Mouse (Mus musculus) lung, embryonic 16.5 days (tissue): ENCODE data around the gene Sike1. TPM values are rescaled to one million over a fixed set of nuclear protein-coding genes. Genes with fewer than 3 reads are reported as not detected.

Source experiments
- ATAC-seq: fragments of 200-750 bp; cut with Nextera tagmentation; 2 replicates; pipeline ENCODE4 v1.8.0; 2017; ENCODE audit warnings: low read depth, mild to moderate bottlenecking, moderate library complexity
- H3K27ac ChIP-seq: fragments of 300-500 bp; sonication (generic); 2 replicates; pipeline ENCODE4 v1.5.1; 2014; ENCODE audit warnings: mild to moderate bottlenecking, control low read depth, low read length
- H3K27me3 ChIP-seq: fragments of 300-500 bp; sonication (generic); 2 replicates; pipeline ENCODE4 v1.6.1; 2014; ENCODE audit warnings: low read depth, low read length, mixed read lengths; ENCODE audit not compliant: control insufficient read depth, insufficient read depth
- H3K36me3 ChIP-seq: fragments of 300-500 bp; sonication (generic); 2 replicates; pipeline ENCODE4 v1.6.1; 2014; ENCODE audit warnings: low read length; ENCODE audit not compliant: control insufficient read depth, insufficient read depth
- H3K4me1 ChIP-seq: fragments of 300-500 bp; sonication (generic); replicated peaks from 2 replicates; pipeline ENCODE4 v1.6.1; 2014; ENCODE audit warnings: low read length, mixed read lengths; ENCODE audit not compliant: control insufficient read depth, insufficient read depth
- H3K4me2 ChIP-seq: fragments of 300-500 bp; sonication (generic); 2 replicates; pipeline ENCODE4 v1.6.1; 2014; ENCODE audit warnings: low read depth, low read length, control low read depth
- H3K4me3 ChIP-seq: fragments of 300-500 bp; sonication (generic); 2 replicates; pipeline ENCODE4 v1.5.1; 2014; ENCODE audit warnings: mild to moderate bottlenecking, low read length, control low read depth
- H3K9ac ChIP-seq: fragments of 300-500 bp; sonication (generic); 2 replicates; pipeline ENCODE4 v1.6.1; 2014; ENCODE audit warnings: low read length, control low read depth
- H3K9me3 ChIP-seq: fragments of 300-500 bp; sonication (generic); 2 replicates; pipeline ENCODE4 v1.6.1; 2016; ENCODE audit warnings: low read length; ENCODE audit not compliant: control insufficient read depth
- WGBS: fragments of 180-500 bp; shearing (Covaris S2); extraction: QIAGEN DNeasy Blood & Tissue Kit; methylation state at CpG from one replicate; pipeline ENCODE4 v1.1.7; 2014; 5-methylcytosine and 5-hydroxymethylcytosine counted together
- polyA plus RNA-seq: library from polyadenylated mRNA; unstranded; fragments of >200 nt; fragmentation: Nextera tagmentation; extraction: Ambion mirVana; gene quantifications from 2 replicates; pipeline ENCODE4 v1.2.1, GENCODE M21; 2015

Sike1 gene
- polyA plus RNA-seq, 1 experiment from 2014 or later, result 60.9 TPM

DNA sequence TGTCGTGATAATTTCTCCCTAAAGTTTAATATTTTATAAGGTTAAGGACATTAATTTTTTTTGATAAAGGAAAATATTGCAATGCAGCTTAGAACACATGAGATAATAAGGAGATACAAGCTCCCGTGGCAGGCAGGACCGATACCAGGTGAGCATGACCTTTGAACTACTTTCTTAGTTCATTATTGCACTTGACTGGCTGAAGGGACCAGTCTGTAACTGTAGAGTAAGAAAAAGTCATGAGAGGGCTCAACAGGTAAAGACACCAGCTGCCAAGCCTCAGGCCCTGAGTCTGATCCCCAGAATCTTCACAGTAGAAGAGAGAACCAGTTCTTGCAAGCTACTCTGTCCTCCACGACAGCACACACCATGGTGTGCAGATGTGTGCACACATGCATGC lies 18.6 kb upstream of the Sike1 start:
- Histone ChIP-seq H3K27me3 (no peaks in the 10 kb centered on the region), H3K4me2 (no peak overlapping the region), H3K4me1 (no peaks in the 10 kb centered on the region), H3K36me3 (no peaks in the 10 kb centered on the region), H3K27ac (no peak overlapping the region), H3K9me3 (no peaks in the 10 kb centered on the region), H3K4me3 (no peak overlapping the region), H3K9ac (no peak overlapping the region)
- ATAC-seq, result no peak
- WGBS, result 78% methylated on average over 4 of the region's 4 CpGs

DNA sequence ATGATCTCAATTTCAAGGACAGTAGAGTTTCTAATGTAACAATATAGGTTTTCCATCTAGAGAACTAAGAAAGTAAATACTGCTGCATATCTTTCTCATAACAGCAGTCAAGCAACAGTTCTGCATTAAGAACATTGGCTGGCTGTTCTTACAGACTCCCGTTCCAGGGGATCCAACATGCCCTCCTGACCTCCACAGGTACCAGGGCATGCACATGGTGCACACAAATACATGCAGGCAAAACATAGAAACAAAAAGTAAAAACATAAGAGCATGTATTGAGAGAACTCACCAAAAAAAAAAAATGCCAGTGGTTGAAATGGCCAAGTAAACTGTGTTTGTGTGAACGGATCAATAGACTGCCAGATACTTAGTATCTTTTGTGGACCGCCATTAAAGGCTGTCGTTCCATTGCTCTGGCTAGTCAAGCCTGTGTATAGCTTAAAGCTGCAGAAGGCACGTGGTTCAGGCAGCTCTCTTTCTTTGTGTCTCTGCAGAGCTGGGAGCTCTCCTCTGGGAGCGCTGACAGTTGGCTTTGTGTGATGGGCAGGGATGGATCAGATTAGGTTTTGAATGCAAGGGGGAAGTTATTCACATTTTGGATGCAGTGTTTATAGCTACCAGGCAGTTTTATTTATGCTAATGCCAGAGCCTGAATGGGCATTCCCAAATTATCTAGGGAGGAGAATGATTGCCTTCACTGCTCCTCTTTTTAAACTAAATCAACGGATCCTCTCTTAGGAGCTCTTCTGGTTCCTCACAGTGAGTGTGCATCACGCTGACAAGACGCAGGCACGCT lies 15.8 kb upstream of the Sike1 start:
- ATAC-seq, result no peak
- H3K4me2 ChIP-seq, result no peak overlapping the region

GRCm38 (mm10) chr3:102980349-102980736 lies 15.2 kb upstream of the Sike1 start:
- Histone ChIP-seq H3K9ac (no peak overlapping the region), H3K27me3 (no peaks in the 10 kb centered on the region), H3K4me2 (no peak overlapping the region), H3K36me3 (no peaks in the 10 kb centered on the region), H3K4me3 (no peak overlapping the region), H3K27ac (no peak overlapping the region), H3K4me1 (no peaks in the 10 kb centered on the region), H3K9me3 (no peaks in the 10 kb centered on the region)
- ATAC-seq, result no peak
- 49% methylated on average over 3 of the region's 3 CpGs for WGBS

More for the DNA sequence above, 15.8 kb upstream of the Sike1 start:
- H3K4me1 ChIP-seq, result no peaks in the 10 kb centered on the region
- 37% methylated on average over 10 of the region's 10 CpGs for WGBS
- no peaks in the 10 kb centered on the region for H3K36me3 ChIP-seq
- H3K27me3 ChIP-seq, result no peaks in the 10 kb centered on the region
- H3K4me3 ChIP-seq, result no peak overlapping the region
- H3K9ac ChIP-seq, result no peak overlapping the region
- no peak overlapping the region for H3K27ac ChIP-seq
- no peaks in the 10 kb centered on the region for H3K9me3 ChIP-seq

GRCm38 (mm10) chr3:102991041-102991440 lies 4.5 kb upstream of the Sike1 start:
- H3K4me2 ChIP-seq, result no peak overlapping the region
- H3K4me1 ChIP-seq, result peaks cover 4% of the 10 kb centered on the region; the same call in 1 of the 2 replicates
- H3K27ac ChIP-seq, result no peak overlapping the region
- WGBS, result 66% methylated on average over 8 of the region's 8 CpGs
- H3K9me3 ChIP-seq, result no peaks in the 10 kb centered on the region
- no peak for ATAC-seq
- H3K9ac ChIP-seq, result no peak overlapping the region
- no peaks in the 10 kb centered on the region for H3K36me3 ChIP-seq
- H3K4me3 ChIP-seq, result no peak overlapping the region
- H3K27me3 ChIP-seq, result no peaks in the 10 kb centered on the region

DNA sequence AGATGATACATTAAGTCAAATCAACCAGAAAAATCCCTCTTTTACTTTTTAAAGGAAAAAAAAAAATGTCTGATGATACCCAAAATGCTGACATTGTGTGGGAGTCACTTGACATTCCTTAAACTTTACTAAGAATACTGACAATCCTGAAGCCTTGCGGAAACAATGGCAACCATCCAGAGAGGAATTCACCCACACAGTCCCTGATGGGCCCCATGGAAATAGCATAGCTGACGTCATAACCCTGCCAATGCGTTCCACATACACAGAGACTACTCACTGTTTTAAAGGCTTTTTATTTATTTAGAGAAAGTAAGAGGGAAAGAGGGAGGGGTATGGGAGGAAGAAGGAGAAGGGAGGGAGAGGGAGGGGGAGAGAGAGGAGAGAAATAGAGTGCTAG lies 2.6 kb upstream of the Sike1 start:
- no peaks in the 10 kb centered on the region for H3K9me3 ChIP-seq
- no peak for ATAC-seq
- no peak overlapping the region for H3K4me2 ChIP-seq
- peaks cover 12% of the 10 kb centered on the region for H3K4me1 ChIP-seq
- no peak overlapping the region for H3K27ac ChIP-seq
- H3K9ac ChIP-seq, result no peak overlapping the region
- no peak overlapping the region for H3K4me3 ChIP-seq
- 10% methylated on average over 3 of the region's 3 CpGs for WGBS
- H3K36me3 ChIP-seq, result no peaks in the 10 kb centered on the region
- no peaks in the 10 kb centered on the region for H3K27me3 ChIP-seq

DNA sequence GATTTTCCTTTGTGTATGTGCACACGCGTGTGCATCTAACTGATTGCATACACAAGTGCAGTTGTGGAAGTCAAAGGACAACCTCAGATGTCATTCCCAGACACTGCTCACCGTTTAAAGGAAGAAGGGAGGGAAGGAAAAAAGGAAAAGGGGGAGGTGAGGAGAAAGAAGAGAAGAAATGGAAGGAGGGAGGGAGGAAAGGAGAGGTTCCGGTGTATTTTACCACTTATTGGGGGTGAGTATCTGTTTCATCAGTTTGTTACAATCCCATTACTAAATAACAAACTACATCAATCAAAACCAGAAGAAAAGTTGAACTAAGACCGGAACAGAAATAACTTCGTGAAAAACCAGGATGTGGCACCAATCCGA lies 289 bp upstream of the Sike1 start:
- H3K4me1 ChIP-seq, result peaks cover 12% of the 10 kb centered on the region
- peak overlapping the region; percentile 70 for H3K4me3 ChIP-seq
- peak overlapping the region; percentile 89 for H3K27ac ChIP-seq
- peaks cover 11% of the 10 kb centered on the region for H3K36me3 ChIP-seq
- no peak for ATAC-seq
- H3K4me2 ChIP-seq, result peak overlapping the region; percentile 72
- H3K27me3 ChIP-seq, result no peaks in the 10 kb centered on the region
- 45% methylated on average over 7 of the region's 7 CpGs for WGBS
- peaks cover under 1% of the 10 kb centered on the region; the same call in 1 of the 2 replicates for H3K9me3 ChIP-seq
- peak overlapping the region; percentile 75 for H3K9ac ChIP-seq

GRCm38 (mm10) chr3:102997036-102997435 lies 1.5 kb downstream of the Sike1 start:
- Histone ChIP-seq H3K27me3 (no peaks in the 10 kb centered on the region), H3K9me3 (peaks cover 2% of the 10 kb centered on the region; the same call in 1 of the 2 replicates), H3K4me3 (no peak overlapping the region), H3K36me3 (peaks cover 20% of the 10 kb centered on the region), H3K4me2 (no peak overlapping the region; the same call in 1 of the 2 replicates), H3K9ac (no peak overlapping the region), H3K27ac (peak overlapping the region; percentile 42), H3K4me1 (peaks cover 12% of the 10 kb centered on the region)
- no peak for ATAC-seq
- WGBS, result 48% methylated on average over 10 of the region's 10 CpGs

- H3K4me2 ChIP-seq, result no peak overlapping the region
- ATAC-seq, result no peak
- peaks cover 23% of the 10 kb centered on the region for H3K36me3 ChIP-seq
- H3K9ac ChIP-seq, result no peak overlapping the region
- peak overlapping the region; percentile 42 for H3K27ac ChIP-seq
- H3K4me1 ChIP-seq, result peaks cover 12% of the 10 kb centered on the region
- no peak overlapping the region for H3K4me3 ChIP-seq
- H3K9me3 ChIP-seq, result peaks cover 2% of the 10 kb centered on the region; the same call in 1 of the 2 replicates
- WGBS, result 83% methylated on average over 3 of the region's 3 CpGs
- no peaks in the 10 kb centered on the region for H3K27me3 ChIP-seq
Measured at GRCm38 (mm10) chr3:102997591-102997990, 2.1 kb downstream of the Sike1 start.

DNA sequence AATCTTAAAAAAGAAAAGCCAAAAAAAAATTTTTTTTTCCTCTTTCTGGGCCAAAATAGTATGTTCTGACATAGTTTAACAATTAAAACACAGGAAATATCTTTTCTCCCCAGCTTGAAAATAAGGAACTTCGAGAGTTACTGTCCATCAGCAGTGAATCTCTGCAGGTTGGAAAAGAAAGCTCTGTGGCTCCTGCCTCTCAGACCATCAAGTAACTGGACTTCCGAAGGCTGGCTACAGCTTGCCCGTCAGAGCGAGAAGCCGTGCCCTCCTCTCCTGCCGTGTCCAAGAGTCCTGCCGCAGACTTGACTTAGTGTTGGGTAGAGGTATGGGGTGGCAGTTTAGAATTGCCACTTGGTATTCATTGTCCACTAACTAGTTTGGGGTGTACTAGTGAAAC lies 6.1 kb downstream of the Sike1 start:
- Histone ChIP-seq H3K36me3 (peaks cover 35% of the 10 kb centered on the region), H3K4me1 (peaks cover 7% of the 10 kb centered on the region), H3K9me3 (peaks cover 2% of the 10 kb centered on the region; the same call in 1 of the 2 replicates), H3K4me3 (no peak overlapping the region), H3K27me3 (no peaks in the 10 kb centered on the region), H3K9ac (no peak overlapping the region), H3K4me2 (no peak overlapping the region), H3K27ac (no peak overlapping the region)
- WGBS, result 94% methylated on average over 7 of the region's 7 CpGs
- ATAC-seq, result no peak
